Mouse (Mus musculus) brain, adult 2 months (tissue): ENCODE measurements around the gene Ptprn2.

ENCODE experiments used
- DNase-seq: peaks from one replicate; pipeline ENCODE4 v3.0.0; 2011; ENCODE audit warnings: low read depth, low spot score

The Ptprn2 gene

GRCm38 (mm10) chr12:117210467-117210866, 724.9 kb downstream of the Ptprn2 start:
- DNase-seq, result peak; percentile 66

DNA sequence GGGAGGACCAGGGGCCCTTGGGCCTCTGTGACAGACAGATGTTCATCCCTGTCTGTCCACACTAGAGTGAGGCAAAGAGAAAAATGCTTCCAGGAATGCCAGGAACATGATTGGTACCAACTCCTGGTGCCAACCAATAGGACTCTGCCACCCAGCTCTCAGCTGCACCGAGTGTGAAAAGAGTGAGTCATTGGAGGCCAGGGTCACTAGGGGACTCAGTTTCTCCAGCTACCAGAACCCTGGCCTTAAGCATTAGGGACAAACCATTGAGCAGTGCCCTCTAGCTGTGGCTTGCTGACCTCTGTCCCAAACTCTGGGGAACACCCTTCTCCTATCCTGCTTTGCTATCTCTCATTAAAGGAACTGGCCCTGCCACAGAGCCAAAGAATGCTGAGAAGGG, 728.0 kb downstream of the Ptprn2 start:
- DNase-seq, result no peak

GRCm38 (mm10) chr12:117214272-117214671, 728.8 kb downstream of the Ptprn2 start:
- DNase-seq, result peak; percentile 74

GRCm38 (mm10) chr12:117214919-117215318, 729.4 kb downstream of the Ptprn2 start:
- DNase-seq, result peak; percentile 64

DNA sequence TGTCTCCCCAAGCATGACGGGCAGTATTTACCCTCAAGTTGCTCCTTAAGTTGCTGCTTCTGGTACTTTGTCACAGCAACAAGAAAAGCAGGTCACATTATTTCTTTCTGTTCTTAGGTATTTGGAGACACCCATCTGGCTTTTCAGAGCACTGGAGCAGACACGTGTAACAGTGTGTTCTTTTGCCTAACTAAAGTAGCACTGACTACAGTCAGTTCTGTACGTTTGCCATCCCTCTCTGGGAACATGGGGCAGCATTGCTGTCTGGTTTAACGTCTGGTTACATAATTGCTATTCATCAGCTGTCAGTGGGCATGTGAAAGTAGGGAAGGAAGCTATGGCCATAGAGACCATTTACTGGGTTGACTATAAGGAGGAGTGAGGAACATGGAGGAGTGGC, 736.4 kb downstream of the Ptprn2 start:
- peak; percentile 71 for DNase-seq

DNA sequence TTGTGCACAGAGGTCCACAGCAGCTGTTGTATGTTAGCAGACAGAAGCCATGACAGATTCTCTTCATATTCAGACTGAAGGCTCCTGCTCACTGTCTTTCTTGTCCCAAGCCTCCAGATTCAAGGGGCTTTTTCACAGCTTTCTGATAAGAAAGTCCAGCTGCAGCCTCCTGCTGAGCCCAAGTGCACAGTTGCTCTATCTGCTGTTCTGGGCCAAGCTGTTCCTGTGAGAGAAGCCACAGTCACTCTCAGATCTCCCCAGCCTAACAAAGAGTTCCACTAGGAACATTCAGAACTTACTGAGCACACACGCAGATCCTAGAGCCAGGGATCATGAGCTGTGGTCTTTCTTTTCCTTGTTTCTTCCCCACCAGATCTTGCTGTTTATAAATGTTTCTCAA, 738.5 kb downstream of the Ptprn2 start:
- DNase-seq, result no peak

GRCm38 (mm10) chr12:117227236-117227635, 741.7 kb downstream of the Ptprn2 start:
- DNase-seq, result no peak

GRCm38 (mm10) chr12:117229442-117229841, 743.9 kb downstream of the Ptprn2 start:
- DNase-seq, result peak; percentile 83

- DNase-seq, result no peak
Observed at GRCm38 (mm10) chr12:117230282-117230681, 744.8 kb downstream of the Ptprn2 start.

GRCm38 (mm10) chr12:117231850-117232249, 746.3 kb downstream of the Ptprn2 start:
- DNase-seq, result no peak

GRCm38 (mm10) chr12:117235114-117235513, 749.6 kb downstream of the Ptprn2 start:
- DNase-seq, result no peak

- peak; percentile 79 for DNase-seq
Observed at GRCm38 (mm10) chr12:117236020-117236734, 750.7 kb downstream of the Ptprn2 start.

- peak; percentile 54 for DNase-seq
Observed at GRCm38 (mm10) chr12:117236981-117237380, 751.5 kb downstream of the Ptprn2 start.

DNA sequence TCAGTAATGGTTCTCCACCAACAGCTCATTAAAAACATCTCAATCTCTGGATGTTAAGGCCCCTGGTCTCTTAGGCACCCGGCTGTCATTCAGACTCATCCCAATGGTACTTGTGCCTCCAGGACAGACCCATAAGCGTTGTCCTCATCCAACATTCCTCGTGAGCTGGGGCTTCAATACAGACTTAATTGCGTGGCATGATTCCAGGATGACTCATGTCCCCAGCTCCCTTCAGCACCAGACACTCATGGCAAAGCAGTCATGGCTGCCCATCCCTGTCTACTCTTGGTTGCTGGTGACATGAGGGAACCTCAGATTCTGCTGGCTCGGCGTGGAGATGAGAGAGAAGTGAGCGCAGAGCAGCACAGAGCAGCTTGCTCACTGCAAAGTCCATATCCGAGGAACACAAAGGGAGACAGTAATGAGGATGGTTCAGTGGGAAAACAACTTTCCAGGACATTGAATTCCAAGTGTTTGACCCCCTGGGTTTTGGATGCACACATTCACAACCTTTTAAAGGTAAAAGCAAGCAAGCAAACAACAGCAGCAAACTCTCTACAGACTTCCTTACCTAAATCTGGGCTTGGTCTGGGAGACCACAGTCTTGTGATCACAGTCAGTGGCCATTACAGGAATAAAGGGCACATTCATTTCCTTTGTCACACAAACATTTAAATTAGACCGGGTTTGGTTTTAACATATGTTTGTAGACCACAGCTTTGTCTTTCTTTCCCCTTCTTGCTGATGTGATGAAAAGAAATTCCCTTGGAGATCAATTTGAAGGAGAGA, 754.6 kb downstream of the Ptprn2 start:
- peak; percentile 72 for DNase-seq

DNA sequence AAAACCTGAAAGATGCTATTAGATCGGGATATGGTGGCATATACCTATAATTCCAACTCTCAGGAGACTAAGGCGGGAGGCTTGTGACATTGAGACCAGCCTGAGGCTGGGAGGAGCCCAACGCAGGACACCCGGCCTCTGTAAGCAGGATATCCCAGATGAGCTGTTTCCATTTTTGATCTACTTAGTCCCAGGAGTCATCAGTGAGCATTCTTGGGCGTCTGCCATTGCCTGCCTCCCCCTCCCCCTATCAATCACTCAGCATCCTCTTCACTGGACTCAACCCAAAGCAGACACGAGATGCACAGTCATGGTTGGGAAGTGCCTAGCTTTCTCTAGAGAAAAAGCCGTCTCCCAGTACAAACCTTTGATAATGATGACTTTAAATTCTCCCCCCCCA, 756.7 kb downstream of the Ptprn2 start:
- peak; percentile 56 for DNase-seq

DNA sequence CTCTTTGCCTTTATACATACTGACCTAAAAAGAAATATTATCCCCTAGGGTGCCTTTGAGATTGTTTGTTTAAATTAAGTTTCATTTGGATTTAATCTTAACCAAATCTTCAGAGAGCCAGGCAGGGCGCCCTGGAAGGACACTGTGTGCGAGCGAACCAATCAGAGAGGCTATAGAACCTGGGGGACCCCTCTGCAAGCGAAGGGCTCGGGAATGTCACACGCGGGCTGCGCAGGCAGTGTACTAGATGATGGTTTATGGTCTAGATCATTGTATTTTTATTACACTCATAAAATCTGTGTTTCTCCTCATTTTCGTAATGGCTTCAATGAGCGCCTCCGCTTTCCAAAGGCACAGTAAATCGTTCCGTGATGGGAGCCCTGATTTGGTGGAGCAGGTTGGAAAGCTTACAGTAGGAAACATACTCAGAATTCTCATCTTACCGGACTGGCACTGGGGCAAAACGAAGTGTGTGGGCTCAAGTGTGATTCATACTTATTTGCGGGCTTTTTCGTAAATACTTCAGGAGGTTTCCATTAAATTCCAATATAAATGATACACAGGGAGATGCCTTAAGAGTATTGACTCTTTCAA, 760.5 kb downstream of the Ptprn2 start:
- no peak for DNase-seq

GRCm38 (mm10) chr12:117250465-117250864, 764.9 kb downstream of the Ptprn2 start:
- DNase-seq, result peak; percentile 64

- no peak for DNase-seq
Observed at GRCm38 (mm10) chr12:117251663-117252425, 766.3 kb downstream of the Ptprn2 start.

DNA sequence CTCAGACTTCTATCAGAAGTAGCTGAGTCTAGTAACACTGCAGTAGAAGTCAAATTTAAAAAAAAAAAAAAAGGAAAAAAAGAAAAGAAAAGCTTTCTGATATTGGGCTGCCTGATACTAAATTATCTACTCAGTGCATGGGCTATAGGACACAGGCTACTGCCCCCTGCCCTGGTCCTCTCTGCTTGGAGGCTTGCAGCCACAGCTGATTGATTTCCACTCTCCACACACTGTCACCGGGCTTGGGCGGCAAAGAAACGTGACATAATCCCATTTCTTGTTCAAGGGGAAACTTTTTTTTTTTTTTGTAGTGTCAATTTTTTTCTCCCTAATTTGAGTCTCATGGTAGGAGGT, 766.9 kb downstream of the Ptprn2 start:
- DNase-seq, result no peak

- peak; percentile 72 for DNase-seq
Observed at GRCm38 (mm10) chr12:117254356-117254755, 768.8 kb downstream of the Ptprn2 start.

GRCm38 (mm10) chr12:117255325-117255724, 769.8 kb downstream of the Ptprn2 start:
- DNase-seq, result no peak

DNA sequence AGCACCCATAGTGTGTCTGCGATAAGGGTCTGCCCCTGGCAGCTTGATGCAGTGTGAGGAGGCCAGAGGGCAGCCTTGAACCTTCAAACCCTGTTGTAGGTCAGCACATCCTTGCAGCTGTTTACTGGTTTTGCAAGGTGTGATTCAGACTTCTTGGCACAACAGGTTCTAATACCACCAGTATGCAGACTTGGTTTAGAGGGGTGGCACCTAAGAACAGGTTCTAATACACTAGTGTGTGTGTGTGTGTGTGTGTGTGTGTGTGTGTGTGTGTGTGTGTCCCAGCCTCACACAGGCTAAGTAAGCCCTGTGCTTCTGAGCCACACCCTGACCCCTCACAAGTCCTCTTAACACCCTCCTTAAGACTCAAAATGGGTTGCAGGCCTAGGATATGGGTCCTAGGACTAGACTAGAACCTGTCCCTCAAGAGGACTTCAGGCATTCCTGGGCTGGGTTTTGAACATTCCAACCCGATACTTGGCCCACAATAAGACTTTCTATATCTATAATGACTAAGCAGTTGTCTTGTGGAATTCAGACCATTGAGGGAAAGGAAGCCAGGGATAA, 770.3 kb downstream of the Ptprn2 start:
- no peak for DNase-seq
